Mouse (Mus musculus) small intestine, adult 10 weeks (tissue): ENCODE measurements around the gene Spry1. TPM values are rescaled to one million over a fixed set of nuclear protein-coding genes. Genes with fewer than 3 reads are reported as not detected.

ENCODE experiments used
- polyA plus RNA-seq: library from polyadenylated mRNA; stranded (reverse); fragments of 350-450 nt; fragmentation: Illumina TruSeq; extraction: RNeasy Lipid Tissue Mini Kit (QIAGEN cat#74804); gene quantifications from one replicate; pipeline ENCODE4 v1.2.3, GENCODE M21; 2014; ENCODE audit warnings: low replicate concordance

Gene Spry1
- polyA plus RNA-seq: 8.7 TPM

DNA sequence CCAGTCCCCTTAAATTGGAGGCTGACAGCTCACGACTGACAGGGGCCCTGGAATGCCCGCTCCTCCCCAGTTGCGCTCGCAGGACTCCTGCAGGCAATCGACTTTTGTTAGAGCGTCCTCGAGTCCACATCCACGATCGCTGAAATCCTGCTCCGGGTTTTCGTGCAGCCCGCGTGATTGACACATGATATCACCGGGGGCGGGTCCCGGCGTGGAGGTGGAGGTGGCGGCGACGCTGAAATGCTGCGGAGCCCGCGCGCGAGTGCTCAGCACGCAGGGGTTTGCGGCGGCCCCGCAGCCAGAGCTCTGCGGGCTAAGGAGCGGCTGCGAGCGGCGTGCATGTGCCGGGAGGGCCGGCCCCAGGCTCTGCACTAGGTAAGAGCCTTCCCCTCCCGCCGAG lies at the start of gene Spry1:
TSS of gene Spry1 (plus strand) at position 258 of the 400 bp plus-strand sequence.

Other genes with a start within 250 kb of the Spry1 start
- gene Spata5, start 220.1 kb upstream of the Spry1 start, polyA plus RNA-seq: 14.4 TPM
- gene Nudt6, start 219.7 kb upstream of the Spry1 start, polyA plus RNA-seq: 1.4 TPM
- gene Gm5148, start 84.5 kb downstream of the Spry1 start, polyA plus RNA-seq: 4.0 TPM